Mouse (Mus musculus): ENCODE measurements around the gene Manbal. TPM values are rescaled to one million over a fixed set of nuclear protein-coding genes. Genes with fewer than 3 reads are reported as not detected.

Manbal gene
- total and polyA plus RNA-seq, 2 experiments from 2014 or later: 70.8 to 129 TPM

DNA sequence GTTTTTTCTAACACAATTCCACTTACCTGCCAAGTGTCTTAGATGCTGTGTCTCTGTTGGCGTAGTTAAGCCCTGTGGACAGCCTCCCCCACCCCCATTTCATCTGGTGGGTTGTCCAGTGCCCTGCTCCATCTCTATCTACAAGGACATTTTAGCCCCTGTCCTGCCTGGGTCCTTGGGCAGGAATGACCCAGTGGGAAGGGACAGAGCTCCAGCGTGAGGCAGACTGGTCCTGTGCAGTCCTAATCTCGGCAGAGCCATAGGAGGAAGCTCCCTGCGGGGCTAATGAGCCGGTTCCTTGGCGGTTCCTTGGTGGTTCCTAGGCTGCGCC lies 22.2 kb downstream of the Manbal start:
- H3K36me3 ChIP-seq (ENCODE audit: insufficient read depth, low read length): no peaks in the 10 kb centered on the region; the same call in 1 of the 2 replicates

DNA sequence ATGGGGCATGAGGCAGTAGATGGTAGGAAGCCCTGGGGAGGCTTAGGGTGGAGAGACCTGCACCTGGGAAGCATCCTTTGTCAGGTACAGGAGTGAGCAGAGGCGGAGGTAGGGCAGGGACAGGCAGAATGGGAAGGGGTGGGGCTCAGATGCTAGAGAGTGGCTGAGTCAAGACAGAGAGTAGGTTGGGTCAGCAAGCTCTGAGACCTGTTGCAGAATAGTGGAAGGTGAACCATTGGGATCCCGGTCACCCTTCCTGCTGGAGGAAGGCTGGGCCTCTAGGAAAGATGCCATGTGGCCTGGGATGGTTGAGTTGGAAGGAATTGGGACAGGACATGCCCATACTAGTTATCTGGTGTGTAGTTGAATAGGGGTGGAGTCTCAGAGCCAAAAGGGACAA lies 24.9 kb downstream of the Manbal start:
- Histone ChIP-seq H3K4me3 (ENCODE audit: low read depth, low read length) (no peak overlapping the region), H3K9ac (replicated peaks; ENCODE audit: low read length, poor library complexity, severe bottlenecking) (no peak overlapping the region), H3K27me3 (ENCODE audit: insufficient read depth, low read length) (no peaks in the 10 kb centered on the region), H3K9me3 (ENCODE audit: low read length) (no peaks in the 10 kb centered on the region), H3K36me3 (ENCODE audit: insufficient read depth, low read length) (peaks cover 15% of the 10 kb centered on the region), H3K27ac (ENCODE audit: low read depth, low read length) (no peak overlapping the region), H3K4me2 (ENCODE audit: low read depth, low read length, poor library complexity, severe bottlenecking) (no peak overlapping the region), H3K4me1 (ENCODE audit: insufficient read depth, low read length) (no peaks in the 10 kb centered on the region)
- DNase-seq (ENCODE audit: low spot score): no peak
- no peak for ATAC-seq (ENCODE audit: low FRiP score)
- 100% methylated on average over 2 of the region's 2 CpGs for WGBS
- TF ChIP-seq CTCF (IDR thresholded peaks at IDR 0.05): no peak

More for the DNA sequence above, 22.2 kb downstream of the Manbal start:
- Histone ChIP-seq H3K9ac (replicated peaks; ENCODE audit: low read length, poor library complexity, severe bottlenecking) (no peak overlapping the region), H3K4me1 (ENCODE audit: insufficient read depth, low read length) (no peaks in the 10 kb centered on the region), H3K4me3 (ENCODE audit: low read depth, low read length) (no peak overlapping the region), H3K27me3 (ENCODE audit: insufficient read depth, low read length) (no peaks in the 10 kb centered on the region), H3K9me3 (ENCODE audit: low read length) (no peaks in the 10 kb centered on the region), H3K4me2 (ENCODE audit: low read depth, low read length, poor library complexity, severe bottlenecking) (no peak overlapping the region), H3K27ac (ENCODE audit: low read depth, low read length) (no peak overlapping the region)
- ATAC-seq (ENCODE audit: low FRiP score): no peak
- WGBS: 85% methylated on average over 7 of the region's 7 CpGs
- DNase-seq (ENCODE audit: low spot score): no peak
- TF ChIP-seq CTCF (IDR thresholded peaks at IDR 0.05): no peak

DNA sequence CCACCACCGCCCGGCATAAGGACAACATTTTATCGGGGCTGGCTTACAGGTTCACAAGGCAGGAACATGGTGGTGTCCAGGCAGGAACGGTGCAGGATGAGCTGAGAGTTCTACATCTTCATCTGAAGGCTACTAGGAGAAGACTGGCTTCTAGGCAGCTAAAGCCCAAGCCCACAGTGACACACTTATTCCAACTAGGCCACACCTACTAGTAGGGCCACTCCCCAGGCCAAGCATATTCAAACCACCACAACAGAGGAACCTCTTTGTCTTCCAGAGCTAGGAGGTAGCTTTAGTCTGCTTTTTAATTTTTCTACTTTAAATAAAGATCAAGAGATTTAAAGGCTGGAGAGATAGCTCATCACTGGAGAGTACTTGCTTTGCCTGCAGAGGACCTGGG lies 26.2 kb downstream of the Manbal start:
- H3K4me2 ChIP-seq (ENCODE audit: low read depth, low read length, poor library complexity, severe bottlenecking): no peak overlapping the region
- ATAC-seq (ENCODE audit: low FRiP score): no peak
- H3K4me3 ChIP-seq (ENCODE audit: low read depth, low read length): no peak overlapping the region
- peaks cover 17% of the 10 kb centered on the region for H3K36me3 ChIP-seq (ENCODE audit: insufficient read depth, low read length)
- H3K4me1 ChIP-seq (ENCODE audit: insufficient read depth, low read length): no peaks in the 10 kb centered on the region
- H3K9me3 ChIP-seq (ENCODE audit: low read length): no peaks in the 10 kb centered on the region
- WGBS: 91% methylated on average over 4 of the region's 4 CpGs
- TF ChIP-seq CTCF (IDR thresholded peaks at IDR 0.05): no peak
- no peaks in the 10 kb centered on the region for H3K27me3 ChIP-seq (ENCODE audit: insufficient read depth, low read length)
- H3K27ac ChIP-seq (ENCODE audit: low read depth, low read length): no peak overlapping the region
- no peak overlapping the region for H3K9ac ChIP-seq (replicated peaks; ENCODE audit: low read length, poor library complexity, severe bottlenecking)
- no peak for DNase-seq (ENCODE audit: low spot score)

- Histone ChIP-seq H3K4me1 (ENCODE audit: insufficient read depth, low read length) (no peaks in the 10 kb centered on the region), H3K9me3 (ENCODE audit: low read length) (no peaks in the 10 kb centered on the region), H3K4me2 (ENCODE audit: low read depth, low read length, poor library complexity, severe bottlenecking) (no peak overlapping the region), H3K36me3 (ENCODE audit: insufficient read depth, low read length) (peaks cover 17% of the 10 kb centered on the region), H3K27ac (ENCODE audit: low read depth, low read length) (no peak overlapping the region), H3K27me3 (ENCODE audit: insufficient read depth, low read length) (no peaks in the 10 kb centered on the region), H3K9ac (replicated peaks; ENCODE audit: low read length, poor library complexity, severe bottlenecking) (no peak overlapping the region), H3K4me3 (ENCODE audit: low read depth, low read length) (no peak overlapping the region)
- DNase-seq (ENCODE audit: low spot score): no peak
- no peak for ATAC-seq (ENCODE audit: low FRiP score)
- TF ChIP-seq CTCF (IDR thresholded peaks at IDR 0.05): no peak
- WGBS: 75% methylated on average over 6 of the region's 6 CpGs
Observed at GRCm38 (mm10) chr2:157394868-157395267, 27.5 kb downstream of the Manbal start.

DNA sequence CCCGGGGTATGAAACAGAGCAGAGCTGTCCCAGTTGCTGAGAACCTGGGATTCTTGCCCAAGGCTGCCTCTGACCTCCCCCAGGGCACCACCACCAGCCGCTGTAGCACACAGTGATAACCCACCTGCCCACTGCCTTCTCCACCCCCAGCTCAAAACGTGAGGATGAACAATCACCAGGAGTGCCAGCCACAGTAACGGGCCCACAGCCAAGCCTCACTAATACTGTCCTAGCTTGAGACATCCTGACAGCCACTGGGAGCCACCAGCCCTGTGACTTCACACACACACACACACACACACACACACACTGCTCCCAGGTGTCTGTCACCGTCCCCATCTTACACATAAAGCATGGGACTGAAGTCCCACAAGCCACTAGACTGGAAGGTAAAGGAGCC lies 28.0 kb downstream of the Manbal start:
- TF ChIP-seq CTCF (IDR thresholded peaks at IDR 0.05): no peak
- Histone ChIP-seq H3K36me3 (ENCODE audit: insufficient read depth, low read length) (peaks cover 17% of the 10 kb centered on the region), H3K4me2 (ENCODE audit: low read depth, low read length, poor library complexity, severe bottlenecking) (no peak overlapping the region), H3K9ac (replicated peaks; ENCODE audit: low read length, poor library complexity, severe bottlenecking) (no peak overlapping the region), H3K4me3 (ENCODE audit: low read depth, low read length) (no peak overlapping the region), H3K27ac (ENCODE audit: low read depth, low read length) (no peak overlapping the region), H3K27me3 (ENCODE audit: insufficient read depth, low read length) (no peaks in the 10 kb centered on the region), H3K9me3 (ENCODE audit: low read length) (no peaks in the 10 kb centered on the region), H3K4me1 (ENCODE audit: insufficient read depth, low read length) (no peaks in the 10 kb centered on the region)
- DNase-seq (ENCODE audit: low spot score) (peak; percentile 10), ATAC-seq (ENCODE audit: low FRiP score) (no peak)
- WGBS: 71% methylated on average over 5 of the region's 5 CpGs

- H3K4me1 ChIP-seq (ENCODE audit: insufficient read depth, low read length): no peaks in the 10 kb centered on the region
- no peak overlapping the region for H3K4me2 ChIP-seq (ENCODE audit: low read depth, low read length, poor library complexity, severe bottlenecking)
- H3K27ac ChIP-seq (ENCODE audit: low read depth, low read length): no peak overlapping the region; the same call in 1 of the 2 replicates
- no peaks in the 10 kb centered on the region for H3K27me3 ChIP-seq (ENCODE audit: insufficient read depth, low read length)
- peak; percentile 12 for DNase-seq (ENCODE audit: low spot score)
- no peak for TF ChIP-seq CTCF (IDR thresholded peaks at IDR 0.05)
- H3K36me3 ChIP-seq (ENCODE audit: insufficient read depth, low read length): peaks cover 17% of the 10 kb centered on the region
- no peak overlapping the region for H3K9ac ChIP-seq (replicated peaks; ENCODE audit: low read length, poor library complexity, severe bottlenecking)
- 54% methylated on average over 13 of the region's 13 CpGs for WGBS
- H3K9me3 ChIP-seq (ENCODE audit: low read length): no peaks in the 10 kb centered on the region
- H3K4me3 ChIP-seq (ENCODE audit: low read depth, low read length): no peak overlapping the region
- ATAC-seq (ENCODE audit: low FRiP score): no peak
Observed at GRCm38 (mm10) chr2:157395960-157396359, 28.6 kb downstream of the Manbal start.

All from midbrain, postnatal 0 days (tissue).